Mouse (Mus musculus): ENCODE measurements around the gene Tmem135. TPM values are rescaled to one million over a fixed set of nuclear protein-coding genes. Genes with fewer than 3 reads are reported as not detected.

Gene Tmem135
- total and polyA plus RNA-seq, 3 experiments, result 7.4 to 33.9 TPM; not detected in 1

DNA sequence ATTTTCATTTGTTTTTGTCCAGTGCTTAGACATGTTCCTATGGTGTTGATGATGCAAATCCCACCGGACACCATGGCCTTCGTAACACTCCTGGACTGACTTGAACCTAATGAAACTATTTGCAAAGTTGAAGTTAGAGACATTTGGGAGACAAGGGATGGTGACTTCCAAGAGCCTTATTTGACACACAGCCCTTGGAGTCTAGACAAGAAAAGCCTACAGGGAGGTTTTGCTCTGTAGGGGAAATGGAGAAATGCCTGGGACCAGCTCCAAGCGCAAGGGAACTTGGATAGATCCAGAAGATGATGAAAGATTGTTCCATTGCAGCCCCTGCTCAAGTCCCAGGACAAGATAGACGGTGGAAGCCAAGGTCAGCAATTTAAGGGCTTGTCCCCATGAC, 304.3 kb downstream of the Tmem135 start:
- TF ChIP-seq SIN3A (IDR thresholded peaks at IDR 0.05; ENCODE audit: low read length) (no peak), RAD21 (IDR thresholded peaks at IDR 0.05; ENCODE audit: low read depth, low read length) (no peak), MXI1 (IDR thresholded peaks at IDR 0.05; ENCODE audit: low read depth, low read length) (no peak), KAT2A (conservative IDR thresholded peaks at IDR 0.05; ENCODE audit: low read depth, low read length) (no peak), BHLHE40 (IDR thresholded peaks at IDR 0.05; ENCODE audit: borderline replicate concordance, low read depth, low read length) (no peak), MAX (IDR thresholded peaks at IDR 0.05; ENCODE audit: low read length) (no peak), POLR2AphosphoS2 (IDR thresholded peaks at IDR 0.05; ENCODE audit: low read length) (no peak), ETS1 (IDR thresholded peaks at IDR 0.05; ENCODE audit: low read depth, low read length) (no peak), MEF2A (IDR thresholded peaks at IDR 0.05; ENCODE audit: extremely low read depth, insufficient replicate concordance, low read depth, low read length, poor library complexity, severe bottlenecking) (no peak), USF1 (IDR thresholded peaks at IDR 0.05; ENCODE audit: low read depth, low read length) (no peak), ZC3H11A (IDR thresholded peaks at IDR 0.05; ENCODE audit: low read depth, low read length) (no peak), GABPA (IDR thresholded peaks at IDR 0.05; ENCODE audit: low read depth, low read length) (no peak), MYB (IDR thresholded peaks at IDR 0.05; ENCODE audit: low read depth, low read length) (no peak), ZMIZ1 (IDR thresholded peaks at IDR 0.05; ENCODE audit: low read depth, low read length) (no peak)
- no peak overlapping the region for H3K4me3 ChIP-seq (ENCODE audit: control insufficient read depth in 1 of 2, insufficient read depth in 1 of 2, low read depth in 2 of 2, low read length in 2 of 2)
- no peaks in the 10 kb centered on the region for H3K4me1 ChIP-seq (ENCODE audit: control insufficient read depth in 1 of 2, insufficient read depth in 2 of 2, low read length in 2 of 2)
- H3K36me3 ChIP-seq (ENCODE audit: control insufficient read depth in 1 of 2, insufficient read depth in 2 of 2, low read length in 2 of 2), result no peaks in the 10 kb centered on the region
- no peaks in the 10 kb centered on the region for H3K27me3 ChIP-seq (ENCODE audit: control insufficient read depth in 1 of 2, insufficient read depth in 2 of 2, low read length in 2 of 2)
- H3K9ac ChIP-seq (ENCODE audit: control insufficient read depth, low read depth, low read length, poor library complexity, severe bottlenecking), result no peak overlapping the region
- H3K27ac ChIP-seq (ENCODE audit: control insufficient read depth, low read depth, low read length), result no peak overlapping the region
- no peaks in the 10 kb centered on the region for H3K9me3 ChIP-seq (replicated peaks; ENCODE audit: insufficient read depth, low read length)
- no peaks in the 10 kb centered on the region for H3K79me2 ChIP-seq (ENCODE audit: control insufficient read depth, insufficient read depth, low read length, poor library complexity)
- no peak for DNase-seq (ENCODE audit: low read depth, low spot score)

Other genes starting within 250 kb of the Tmem135 start
- 0.08 and 0.13 TPM in 2 replicates for gene Fzd4, start 133 bp upstream of the Tmem135 start, total RNA-seq (2012; rRNA removed)
- 1 to 10 TPM in 1 of 2 experiments, not detected in 1; 1.1 TPM for gene Fzd4, start 133 bp upstream of the Tmem135 start, polyA plus RNA-seq (2012; ENCODE audit: insufficient read depth in 1 of 2, insufficient read length in 2 of 2, low read depth in 1 of 2, low replicate concordance in 2 of 2, missing spikeins in 1 of 2)
- gene Prss23, start 123.0 kb upstream of the Tmem135 start, total RNA-seq (2012; rRNA removed), result not detected in 2 replicates
- gene Prss23, start 123.0 kb upstream of the Tmem135 start, polyA plus RNA-seq (2012; ENCODE audit: insufficient read depth in 1 of 2, insufficient read length in 2 of 2, low read depth in 1 of 2, low replicate concordance in 2 of 2, missing spikeins in 1 of 2), result not detected
- gene Me3, start 228.2 kb upstream of the Tmem135 start, total RNA-seq (2012; rRNA removed), result not detected in 2 replicates
- gene Me3, start 228.2 kb upstream of the Tmem135 start, polyA plus RNA-seq (2012; ENCODE audit: insufficient read depth in 1 of 2, insufficient read length in 2 of 2, low read depth in 1 of 2, low replicate concordance in 2 of 2, missing spikeins in 1 of 2), result under 1 TPM in 1 of 2 experiments, not detected in 1; 0.35 TPM